Mouse (Mus musculus) layer of hippocampus, postnatal 25 days (tissue): Measurements from ENCODE around the gene Il1rl2. TPM values are rescaled to one million over a fixed set of nuclear protein-coding genes. Genes with fewer than 3 reads are reported as not detected.
"Not testable (repeated sequence)": the region's sequence is repeated elsewhere in the genome, so short reads cannot be mapped to it uniquely, and the experiment has no call there.

Experiments
- DNase-seq, 2 experiments: peaks; one replicate each; pipeline ENCODE4 v3.0.0; 2022; ENCODE audit warnings: mixed read lengths in 2 of 2, low spot score in 1 of 2; ENCODE audit errors: extremely low spot score in 1 of 2
- total RNA-seq, 2 experiments: library from RNA; stranded (reverse); gene quantifications; 2 replicates each; pipeline ENCODE4 v1.2.3; 2021

Il1rl2 gene
- under 1 TPM; 0.28 to 0.42 TPM for total RNA-seq

DNA sequence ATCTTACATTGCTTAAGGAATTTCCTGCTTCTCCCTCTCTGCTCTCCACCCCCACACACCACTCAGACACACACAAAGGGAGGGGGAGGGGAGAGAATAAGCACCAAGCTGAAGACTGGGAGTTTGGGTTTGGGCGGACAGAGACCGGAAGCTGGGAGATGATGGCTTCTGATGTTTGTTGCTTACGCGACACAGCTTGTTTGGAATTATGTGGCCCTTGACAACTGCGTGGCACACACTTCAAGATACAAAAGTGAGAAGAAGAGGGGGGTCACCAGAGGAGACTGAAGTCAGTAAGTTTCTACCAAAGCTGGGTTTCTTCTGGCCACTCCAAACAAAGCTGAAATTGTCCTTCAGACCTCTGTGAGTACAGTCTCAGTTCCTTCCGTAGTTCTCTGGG is at the start of gene Il1rl2:
TSS of gene Il1rl2 (plus strand) at position 154 of the 400 bp plus-strand sequence.
- no peak for DNase-seq

DNA sequence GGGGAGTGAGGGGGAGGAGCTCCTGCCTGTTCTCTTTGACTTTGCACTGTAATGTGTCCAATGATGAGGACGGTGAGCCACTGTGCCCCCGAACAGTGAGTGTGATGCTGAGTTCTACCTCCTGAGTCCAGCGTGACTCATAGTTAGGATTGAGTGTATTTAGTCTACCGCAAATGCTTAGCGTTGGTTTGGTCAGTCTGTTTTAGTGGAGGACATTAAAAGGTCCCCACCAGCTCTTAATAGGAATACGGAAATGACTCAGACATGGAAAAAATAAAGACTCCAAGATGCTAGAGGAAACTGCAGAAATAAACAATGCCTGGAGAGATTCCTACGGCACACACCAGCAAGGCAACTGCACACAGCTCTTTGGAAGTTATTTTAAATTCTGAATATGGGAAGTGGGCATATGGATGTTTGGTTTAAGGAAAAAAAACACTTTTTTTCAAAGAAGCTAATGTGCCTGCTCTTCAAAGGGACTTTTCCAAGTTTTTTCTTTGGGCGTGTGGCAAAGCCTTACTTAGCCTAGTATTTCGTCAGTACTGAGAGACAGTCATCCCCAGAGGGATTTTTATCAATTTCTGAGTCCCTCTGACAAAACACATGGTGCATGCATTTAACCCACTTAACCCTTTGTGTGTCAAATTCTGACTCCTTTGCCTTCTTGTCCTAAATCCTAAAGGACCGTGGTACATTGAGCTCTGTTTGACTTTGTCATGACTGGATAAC is 49.0 kb upstream of the Il1rl2 start:
- no peak for DNase-seq

DNA sequence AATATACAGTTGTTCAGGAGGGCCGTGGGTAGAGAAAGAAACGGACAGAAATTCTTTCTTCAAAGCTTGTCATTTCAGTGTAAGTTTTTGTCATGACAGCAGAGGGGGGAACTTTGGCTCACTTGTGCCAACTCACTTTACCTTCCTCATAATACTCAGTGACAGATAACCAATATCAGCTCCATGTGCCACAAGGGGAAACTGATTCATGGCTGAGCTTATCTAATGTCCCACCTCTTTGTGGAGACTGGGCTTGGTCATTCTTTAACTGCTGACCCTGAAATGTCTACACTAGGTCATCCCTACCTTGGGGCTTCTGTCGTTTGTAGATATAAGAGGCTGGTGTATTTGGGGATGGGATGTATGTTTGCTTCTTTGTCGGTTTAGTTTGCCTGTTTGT is 46.5 kb upstream of the Il1rl2 start:
- DNase-seq: no peak

DNA sequence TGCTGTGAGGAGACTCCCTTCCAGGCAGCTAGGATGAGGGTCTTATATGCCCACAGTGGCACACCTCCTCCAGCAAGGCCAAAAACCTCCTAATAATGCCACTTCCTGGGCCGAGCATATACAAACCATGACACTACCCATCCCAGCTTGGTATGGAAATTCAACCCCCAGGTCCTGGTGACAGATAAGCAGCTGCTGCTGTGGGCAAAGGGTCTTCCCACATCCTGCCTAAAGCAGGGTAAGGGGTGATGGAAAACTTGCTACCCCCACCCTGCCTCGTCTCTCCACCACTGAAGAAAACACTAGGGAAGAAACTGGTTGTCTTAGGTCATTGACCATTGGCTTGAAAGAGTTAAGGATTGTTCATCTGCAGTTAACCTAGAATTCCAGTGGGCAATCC is 45.7 kb upstream of the Il1rl2 start:
- DNase-seq: no peak

DNA sequence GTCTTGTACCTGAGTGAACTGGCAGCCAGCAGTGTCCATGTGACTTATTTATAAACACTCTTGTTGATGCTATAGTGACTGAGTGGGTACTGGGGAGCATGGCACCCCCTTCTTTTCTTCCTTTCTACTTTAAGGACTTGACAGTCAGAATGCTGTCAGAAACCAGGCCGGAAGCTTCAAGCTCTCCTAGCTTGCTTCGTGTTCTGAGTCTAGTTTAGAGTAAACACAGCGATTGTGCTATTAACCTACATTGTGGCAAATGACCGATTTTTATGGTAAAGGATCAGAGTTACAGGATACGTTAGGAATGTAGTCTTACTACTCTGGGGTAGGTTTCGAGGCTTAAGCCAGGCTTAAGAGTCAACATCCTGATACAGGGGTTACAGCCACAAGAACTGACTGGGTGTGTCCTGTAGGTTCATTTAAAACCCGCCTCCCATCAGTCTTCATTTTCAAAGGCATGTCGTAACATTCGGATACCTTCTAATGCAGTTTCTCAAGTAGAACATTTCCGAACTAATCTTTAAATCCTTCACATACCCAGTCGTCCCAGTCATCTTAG is 45.1 kb upstream of the Il1rl2 start:
- no peak for DNase-seq

DNA sequence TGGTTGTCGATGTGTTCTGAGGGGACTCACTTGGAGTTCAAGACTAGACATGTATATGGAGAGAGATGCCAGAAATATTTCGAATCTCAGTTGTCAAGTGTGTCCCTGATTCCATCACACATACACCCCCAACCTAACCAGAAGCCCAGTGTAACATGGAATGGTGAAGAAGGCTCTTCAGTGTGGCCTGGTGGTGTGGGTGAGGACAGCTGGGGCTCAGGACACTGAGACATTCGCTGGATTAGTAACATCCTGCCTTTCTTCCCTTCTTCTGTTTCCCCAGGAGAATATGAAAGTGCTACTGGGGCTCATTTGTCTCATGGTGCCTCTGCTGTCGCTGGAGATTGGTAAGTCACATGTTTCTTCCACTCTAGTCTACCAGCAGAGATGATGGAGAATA is 42.5 kb upstream of the Il1rl2 start:
- DNase-seq: no peak

DNA sequence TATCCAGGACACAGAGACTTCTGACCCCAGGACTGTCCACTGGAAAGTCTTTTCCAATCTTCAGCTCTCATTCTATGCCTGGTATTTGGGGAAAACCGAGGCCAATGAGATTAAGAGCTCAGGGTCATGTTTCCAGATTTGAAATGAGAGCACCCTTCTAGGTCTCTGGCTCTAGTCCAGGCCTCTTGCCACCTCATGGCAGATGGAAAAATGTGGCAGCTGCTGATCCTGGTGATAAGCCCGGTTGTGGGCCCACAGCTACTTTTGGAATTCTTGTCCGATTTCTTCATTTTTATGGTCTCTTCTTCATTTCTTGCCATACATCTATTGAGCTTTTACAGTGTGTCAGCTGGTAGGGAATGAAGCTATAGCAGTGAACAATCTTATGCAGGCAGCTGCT is 42.0 kb upstream of the Il1rl2 start:
- no peak for DNase-seq

DNA sequence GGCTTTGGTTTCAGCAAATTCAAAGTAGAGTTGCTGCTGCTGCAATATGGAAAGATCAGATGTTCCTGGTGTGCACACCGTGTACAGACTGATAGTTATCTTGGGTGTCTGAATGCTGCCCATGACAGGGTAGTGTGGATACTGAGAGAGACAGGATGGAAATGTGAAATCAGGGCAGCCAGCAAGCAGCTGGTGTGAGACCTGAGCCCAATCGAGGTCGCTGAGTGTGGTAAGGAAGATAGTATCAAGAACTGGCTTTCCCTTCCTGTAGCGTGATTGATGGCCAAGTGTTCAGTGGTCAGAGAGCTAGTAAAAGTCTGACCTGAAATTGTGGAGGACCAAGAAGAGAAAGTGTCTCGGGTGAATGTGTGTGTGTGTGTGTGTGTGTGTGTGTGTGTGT is 40.4 kb upstream of the Il1rl2 start:
- no peak for DNase-seq

DNA sequence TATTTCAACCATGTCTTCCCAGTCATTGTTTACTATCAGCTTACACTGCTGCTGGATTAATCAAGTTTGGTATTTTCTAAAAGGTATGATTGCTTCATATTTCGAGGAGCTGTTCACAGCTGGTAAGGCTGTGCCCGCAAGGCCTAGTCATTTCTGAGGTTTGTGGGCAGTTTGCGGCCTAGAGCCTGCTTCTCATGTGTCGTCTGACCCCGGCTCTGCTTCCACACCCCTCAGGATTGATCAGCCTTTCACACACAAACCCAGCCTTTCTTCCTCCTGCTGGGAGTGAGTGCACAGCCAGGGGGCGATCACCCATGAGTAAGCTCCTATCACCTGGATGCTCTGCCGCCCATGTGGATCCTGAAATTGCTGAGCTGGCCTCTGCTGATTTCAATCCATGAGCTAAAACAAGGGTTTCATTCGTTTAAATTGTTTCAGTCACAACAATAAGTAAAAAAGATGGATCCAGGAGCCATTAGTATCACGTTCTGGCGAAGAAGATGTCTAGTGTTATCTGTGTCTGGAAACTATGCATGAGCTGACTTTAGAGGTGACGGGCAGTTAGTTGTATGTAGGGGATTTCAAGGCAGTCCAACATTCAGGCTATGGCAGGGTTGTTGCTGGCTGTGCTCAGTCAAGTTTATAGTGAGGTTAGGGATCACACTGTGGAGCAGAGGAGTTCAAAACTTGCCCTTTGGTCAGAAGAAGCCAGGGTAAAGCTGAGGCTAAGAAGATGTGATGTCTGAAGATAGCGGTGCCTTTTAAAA is 33.7 kb upstream of the Il1rl2 start:
- no peak for DNase-seq

DNA sequence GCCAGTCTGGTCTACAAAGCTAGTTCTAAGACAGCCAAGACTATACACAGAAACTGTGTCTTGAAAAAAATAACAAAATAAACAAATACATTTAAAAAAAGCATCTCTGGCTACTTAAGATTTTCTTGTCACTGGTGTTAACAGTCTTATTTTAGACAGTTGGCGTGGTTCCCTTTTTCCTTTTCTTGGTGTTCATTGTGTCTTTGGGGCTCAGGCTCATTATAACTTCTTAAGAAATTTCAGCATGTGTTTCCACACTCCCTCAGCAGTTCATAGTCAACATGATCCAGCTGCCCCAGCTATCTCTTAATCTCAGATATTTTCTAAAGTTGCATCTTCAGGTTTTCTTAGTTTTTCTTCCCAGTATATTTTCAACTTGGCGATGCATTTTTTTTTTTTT is 32.2 kb upstream of the Il1rl2 start:
- no peak for DNase-seq

DNA sequence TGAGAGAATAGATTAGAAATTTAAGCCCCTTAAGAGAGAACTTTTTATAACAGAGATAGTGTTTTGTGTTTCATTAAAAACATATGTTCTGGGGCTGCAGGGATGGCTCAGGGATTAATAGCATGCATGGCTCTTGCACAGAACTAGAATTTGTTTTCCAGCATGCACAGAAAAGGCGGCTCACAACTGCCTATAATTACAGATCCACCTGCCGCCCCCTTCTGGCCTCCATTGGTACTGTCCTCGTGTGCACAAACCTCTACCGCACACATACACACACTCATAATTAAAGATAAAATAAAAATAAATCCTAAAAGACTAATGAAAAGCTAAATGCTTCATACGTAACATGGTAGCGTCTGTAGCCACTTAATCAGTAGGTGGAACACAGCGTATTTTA is 30.5 kb upstream of the Il1rl2 start:
- DNase-seq: no peak

DNA sequence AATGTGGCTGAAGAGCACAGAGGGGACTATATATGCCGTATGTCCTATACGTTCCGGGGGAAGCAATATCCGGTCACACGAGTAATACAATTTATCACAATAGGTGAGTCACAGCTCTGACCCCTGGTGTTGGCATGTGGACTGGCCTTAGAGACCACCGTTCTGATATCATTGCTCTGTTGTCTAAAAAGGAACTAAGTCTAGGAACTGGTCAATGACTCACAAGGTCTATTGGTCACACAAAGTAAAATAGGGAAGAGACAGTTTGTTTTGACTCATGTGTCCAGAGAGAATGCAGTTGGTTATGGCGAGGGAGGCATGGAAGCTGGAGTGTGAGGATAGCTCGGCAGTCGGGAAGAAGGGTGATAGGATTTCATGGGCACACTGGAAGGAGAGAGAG is 29.6 kb upstream of the Il1rl2 start:
- no peak for DNase-seq

DNA sequence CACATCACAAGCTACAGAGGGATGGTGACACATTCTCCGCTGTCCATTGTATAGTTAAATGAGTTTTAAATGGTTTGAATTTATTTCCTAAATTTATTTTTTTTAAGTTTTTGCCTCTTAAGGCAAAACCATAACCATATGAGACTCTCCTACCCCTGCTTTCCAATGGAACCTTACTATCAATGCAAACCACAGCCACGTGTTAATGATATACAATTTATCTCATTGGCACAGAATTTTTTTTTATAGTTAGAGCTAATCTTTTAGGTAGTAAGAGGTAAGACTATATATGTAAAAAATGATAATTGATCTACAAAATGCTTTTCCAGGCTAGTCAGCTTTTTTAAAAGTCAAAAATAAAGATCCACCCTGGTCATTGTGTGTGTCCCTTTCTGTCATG is 26.4 kb upstream of the Il1rl2 start:
- no peak for DNase-seq

DNA sequence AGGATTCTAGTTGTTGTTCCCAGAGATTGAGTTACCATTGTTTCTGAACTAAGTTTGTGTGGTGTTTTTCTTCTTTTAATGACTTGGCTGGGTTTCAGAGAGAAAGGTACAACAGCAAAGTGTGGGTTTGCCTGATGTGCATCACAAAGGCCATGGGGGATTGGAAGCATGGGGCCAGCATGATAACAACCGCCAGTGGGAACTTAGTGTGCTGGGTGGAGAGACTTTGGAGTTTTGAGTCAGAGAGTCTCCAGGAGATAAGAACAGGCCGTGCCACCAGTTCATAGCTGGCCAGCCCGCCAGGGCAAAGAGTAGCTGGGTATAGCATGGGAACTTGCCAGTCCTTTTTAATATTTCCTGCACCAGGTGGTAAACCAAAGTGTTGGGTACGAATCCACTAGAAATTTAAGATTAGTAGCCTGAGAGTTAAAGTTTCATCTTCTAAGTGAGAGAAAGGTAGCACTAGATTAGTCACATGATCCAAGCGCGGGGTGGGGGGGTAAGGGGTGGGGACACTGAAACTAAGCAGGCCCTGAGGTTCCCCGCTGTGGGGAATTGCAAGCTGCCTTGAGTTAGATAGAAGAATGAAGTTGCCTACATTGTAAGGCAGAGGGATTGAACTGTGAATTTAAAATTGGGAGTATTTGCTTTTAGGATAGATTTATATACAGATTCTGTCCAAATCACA is 21.1 kb upstream of the Il1rl2 start:
- no peak for DNase-seq

DNA sequence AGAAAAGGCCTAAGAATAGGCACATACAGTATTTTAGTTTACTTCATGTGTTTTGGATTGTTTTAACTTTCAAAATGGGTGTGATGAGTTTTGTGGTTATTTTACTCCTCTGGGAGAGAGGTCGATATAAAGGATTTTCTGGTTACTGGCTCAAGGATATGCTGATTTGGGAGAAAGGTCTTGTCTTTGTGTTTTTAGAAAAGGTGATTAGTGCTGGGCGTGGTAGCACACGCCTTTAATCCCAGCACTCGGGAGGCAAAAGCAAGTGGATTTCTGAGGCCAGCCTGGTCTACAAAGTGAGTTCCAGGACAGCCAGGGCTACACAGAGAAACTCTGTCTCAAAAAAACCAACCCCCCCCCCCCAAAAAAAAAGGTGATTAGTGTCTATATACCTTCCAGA is 20.1 kb upstream of the Il1rl2 start:
- not testable (repeated sequence) for DNase-seq

DNA sequence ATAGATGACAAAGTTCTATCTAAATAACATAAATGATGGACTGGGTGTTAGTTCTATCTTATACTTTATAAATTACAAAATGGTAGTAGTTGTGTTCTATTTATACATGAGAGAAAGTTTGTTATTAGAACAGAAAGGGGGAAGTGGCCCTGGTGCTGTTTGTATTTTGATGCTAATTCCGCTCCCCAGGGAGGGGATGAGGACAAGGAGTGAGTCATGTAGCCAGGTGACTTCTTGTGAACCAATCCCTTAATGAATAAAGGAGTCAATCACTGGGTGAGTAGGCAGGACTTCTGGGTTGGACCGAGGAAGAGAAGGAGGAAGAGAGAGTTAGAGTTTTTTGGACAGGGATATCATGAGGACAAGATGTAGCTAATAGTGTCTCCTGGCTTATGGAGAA is 18.3 kb upstream of the Il1rl2 start:
- no peak for DNase-seq

DNA sequence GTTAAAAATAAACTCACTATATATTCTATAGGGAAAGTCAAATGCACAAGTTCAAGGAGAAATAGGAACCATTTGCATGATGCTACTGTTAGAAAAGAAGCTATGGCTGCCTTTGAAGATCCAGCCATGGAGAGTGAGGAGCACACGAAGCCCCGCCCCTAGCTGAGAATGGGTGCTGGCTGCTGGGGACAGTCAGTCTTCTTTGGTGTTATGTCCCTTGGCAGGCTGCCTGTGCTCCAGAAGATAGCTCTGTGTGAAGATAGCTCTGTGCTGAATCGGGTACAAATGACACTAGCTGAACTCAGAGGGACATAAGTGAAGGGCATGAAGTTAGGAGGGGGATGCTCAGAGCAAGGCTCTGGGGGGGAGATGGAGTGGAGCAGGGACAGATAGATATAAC is 13.3 kb upstream of the Il1rl2 start:
- no peak for DNase-seq

DNA sequence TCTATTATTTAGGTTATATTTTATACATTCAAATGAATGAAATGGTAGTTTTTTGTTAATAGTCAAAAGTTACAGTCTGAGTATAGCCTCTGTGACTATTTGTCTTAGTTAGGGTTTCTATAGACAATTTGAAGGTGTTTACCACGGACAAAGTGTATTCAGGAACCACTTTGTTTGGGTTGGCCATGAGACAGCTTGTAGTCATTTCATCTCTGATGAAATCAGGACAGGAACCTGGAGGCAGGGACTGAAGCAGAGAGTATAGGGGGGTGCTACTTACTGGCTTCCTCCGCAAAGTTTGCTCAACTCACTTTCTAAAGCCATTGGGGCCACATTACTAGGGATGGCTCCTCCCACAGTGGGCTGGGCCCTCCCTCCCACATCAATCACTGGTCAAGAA is 12.8 kb upstream of the Il1rl2 start:
- no peak for DNase-seq

DNA sequence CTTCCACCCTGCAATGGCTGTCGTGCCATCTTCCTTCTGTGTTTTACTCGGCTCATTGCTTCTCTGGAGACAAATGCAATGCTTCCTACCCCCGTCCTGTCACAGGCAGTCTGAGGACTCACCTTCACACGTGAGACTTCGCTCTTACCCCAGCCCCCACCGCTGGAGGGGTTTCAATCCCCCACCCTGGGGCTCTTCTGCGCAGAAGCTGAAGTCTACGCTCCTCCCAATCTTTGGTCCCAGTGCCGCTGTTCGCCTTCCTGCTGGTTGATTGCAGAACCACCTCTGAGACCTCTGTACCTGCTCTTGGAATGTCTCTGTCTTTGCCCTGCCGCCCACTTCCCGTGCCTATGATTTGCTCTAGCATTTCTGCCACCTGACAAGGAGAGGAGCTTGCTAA is 10.4 kb upstream of the Il1rl2 start:
- no peak for DNase-seq

DNA sequence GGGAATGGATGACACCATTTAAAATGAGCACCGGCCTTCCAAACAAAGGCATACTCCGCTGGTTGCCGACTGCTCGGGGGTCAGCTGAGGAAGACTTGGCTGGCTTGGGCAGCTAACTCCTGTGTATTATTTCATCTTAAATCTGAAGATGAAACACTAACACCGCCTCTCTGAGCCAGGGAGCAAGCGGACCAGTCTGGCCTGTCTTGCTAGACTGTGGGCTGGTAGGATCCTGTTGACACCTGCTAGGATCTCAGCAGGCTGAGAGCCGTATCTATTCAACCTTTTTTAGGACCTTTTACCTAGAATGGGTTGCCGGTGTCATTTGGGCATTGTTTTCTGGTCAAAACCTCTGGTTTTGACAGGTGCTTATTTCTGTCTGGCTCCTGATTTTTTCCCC is 6.8 kb upstream of the Il1rl2 start:
- no peak for DNase-seq

DNA sequence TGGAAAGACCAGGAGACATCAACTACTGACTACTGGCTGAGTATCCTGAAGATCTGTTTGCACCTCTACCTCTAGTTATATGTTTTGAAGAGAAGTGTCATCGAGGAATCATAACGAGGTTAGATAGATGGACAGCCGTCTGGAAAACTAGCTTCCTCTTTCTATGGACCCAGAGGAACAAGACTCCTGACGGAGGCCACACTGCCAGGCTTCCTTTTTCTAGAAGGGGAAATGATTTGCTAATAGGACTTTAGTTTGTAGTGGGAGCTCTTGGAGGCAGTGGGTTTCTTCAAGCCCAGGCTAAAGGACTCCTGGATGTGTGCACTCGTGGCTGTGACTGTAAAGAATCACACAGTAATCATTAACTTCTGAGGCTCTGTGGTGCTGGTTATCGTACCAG is 2.6 kb upstream of the Il1rl2 start:
- no peak for DNase-seq
